Mouse (Mus musculus): ENCODE data around the gene Rbsn. TPM values are rescaled to one million over a fixed set of nuclear protein-coding genes. Genes with fewer than 3 reads are reported as not detected.

The Rbsn gene
- polyA plus RNA-seq, 1 experiment from 2014 or later, result 21.3 TPM

Other genes starting within 250 kb of the Rbsn start
- gene Fgd5, start 236.0 kb downstream of the Rbsn start, polyA plus RNA-seq (2014; fragmentation: Nextera tagmentation; extraction: Ambion mirVana), result 5.8 and 6.5 TPM in 2 replicates
- 22.8 and 25.8 TPM in 2 replicates for gene Nr2c2, start 123.5 kb downstream of the Rbsn start, polyA plus RNA-seq (2014; fragmentation: Nextera tagmentation; extraction: Ambion mirVana)
- 78.1 and 80.7 TPM in 2 replicates for gene Mrps25, start 30.9 kb downstream of the Rbsn start, polyA plus RNA-seq (2014; fragmentation: Nextera tagmentation; extraction: Ambion mirVana)
- gene Trh, start 29.7 kb upstream of the Rbsn start, polyA plus RNA-seq (2014; fragmentation: Nextera tagmentation; extraction: Ambion mirVana), result 1.4 and 2.0 TPM in 2 replicates